Mouse (Mus musculus): ENCODE results near the gene Arl14ep. TPM values are rescaled to one million over a fixed set of nuclear protein-coding genes. Genes with fewer than 3 reads are reported as not detected.

Arl14ep gene
- polyA plus RNA-seq (2015; fragmentation: Nextera tagmentation; extraction: Ambion mirVana), result 22.6 and 26.2 TPM in 2 replicates

DNA sequence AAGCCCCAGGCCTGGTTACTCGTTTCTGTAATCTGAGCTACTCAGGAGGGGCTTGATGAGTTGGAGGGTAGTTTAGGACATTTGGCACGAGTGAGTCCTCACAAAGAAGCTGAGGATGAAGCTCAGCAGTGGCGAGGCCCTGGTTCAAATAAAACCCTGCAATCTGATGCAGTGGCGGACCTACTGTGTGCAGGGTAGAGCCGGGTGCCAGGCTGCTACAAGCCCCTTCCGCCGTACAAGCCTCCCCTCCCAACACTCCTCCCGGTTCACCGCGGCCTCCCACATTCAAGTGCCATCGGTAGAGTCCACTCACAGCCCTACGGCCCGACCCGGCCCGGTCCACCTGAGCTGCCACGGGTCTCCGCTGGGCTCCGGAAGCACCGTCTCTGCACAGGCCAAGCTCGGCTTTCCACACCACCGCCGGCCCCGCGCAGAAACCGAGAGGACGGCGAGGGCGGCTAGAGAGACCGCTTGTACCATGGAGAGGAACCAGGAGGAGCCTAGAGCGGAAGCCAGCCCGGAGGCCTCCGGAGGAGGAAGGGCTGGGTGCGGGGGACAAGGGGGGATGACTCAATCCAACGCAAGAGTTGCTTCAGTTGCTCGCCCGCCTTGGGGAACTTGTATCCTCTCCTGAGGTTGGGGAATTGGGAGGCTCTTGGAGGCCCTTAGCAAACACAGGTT lies at the start of gene Arl14ep:
Gene Arl14ep, minus strand, starts transcription at position 466 of the 681 bp plus-strand sequence.

Other genes starting within 250 kb of the Arl14ep start
- not detected in 2 replicates for gene Fshb, start 85.2 kb upstream of the Arl14ep start, polyA plus RNA-seq (2015; fragmentation: Nextera tagmentation; extraction: Ambion mirVana)